Mouse (Mus musculus) adrenal gland, adult 18-20 months (tissue): ENCODE results near the gene Manea. TPM values are rescaled to one million over a fixed set of nuclear protein-coding genes. Genes with fewer than 3 reads are reported as not detected.
"Not testable (repeated sequence)": the region's sequence is repeated elsewhere in the genome, so short reads cannot be mapped to it uniquely, and the experiment has no call there.

Experiments used
- DNase-seq, 2 experiments: peaks; one replicate each; pipeline ENCODE4 v3.0.0; 2021 to 2022; ENCODE audit warnings: low spot score in 2 of 2
- long read RNA-seq, 2 experiments: library from polyadenylated mRNA; stranded (forward); transcript quantifications; one replicate each; pipeline ENCODE4 v2.0.0; 2021
- total RNA-seq, 2 experiments: library from RNA; stranded (reverse); gene quantifications; 1 replicate in 1 of 2; 2 replicates in 1 of 2; pipeline ENCODE4 v1.2.3; 2021

The Manea gene
- total RNA-seq, result 10 to 100 TPM; 13.1 to 14.2 TPM
- long read RNA-seq, experiment 1, full-length matches to known transcripts, result 3 of 4 reads
- long read RNA-seq, experiment 1, partial matches to known transcripts, result 0 of 4 reads
- long read RNA-seq, experiment 1, other reads (novel, unspliced or antisense), result 1 of 4 reads
- long read RNA-seq, experiment 2, full-length matches to known transcripts, result 8 of 11 reads
- long read RNA-seq, experiment 2, partial matches to known transcripts, result 0 of 11 reads
- long read RNA-seq, experiment 2, other reads (novel, unspliced or antisense), result 3 of 11 reads

GRCm38 (mm10) chr4:26346443-26347106 is at the start of gene Manea:
Gene Manea, minus strand, starts transcription at chr4:26346891.
- peak; percentile 94 to 95 for DNase-seq

GRCm38 (mm10) chr4:26354616-26355015 is 7.9 kb upstream of the Manea start:
- no peak for DNase-seq

GRCm38 (mm10) chr4:26353643-26354231 is 7.0 kb upstream of the Manea start:
- no peak for DNase-seq

GRCm38 (mm10) chr4:26347239-26347638 is 548 bp upstream of the Manea start:
- no peak for DNase-seq

GRCm38 (mm10) chr4:26345741-26346442 is 799 bp downstream of the Manea start:
- DNase-seq, result no peak

GRCm38 (mm10) chr4:26345080-26345479 is 1.6 kb downstream of the Manea start:
- no peak for DNase-seq

GRCm38 (mm10) chr4:26342346-26342745 is 4.3 kb downstream of the Manea start:
- DNase-seq, result no peak

GRCm38 (mm10) chr4:26338604-26339003 is 8.1 kb downstream of the Manea start:
- DNase-seq, result no peak

- no peak for DNase-seq
Measured at GRCm38 (mm10) chr4:26336563-26336962, 10.1 kb downstream of the Manea start.

GRCm38 (mm10) chr4:26304731-26305130 is 42.0 kb downstream of the Manea start:
- not testable (repeated sequence) for DNase-seq

- no peak for DNase-seq
Measured at GRCm38 (mm10) chr4:26277112-26277716, 69.5 kb downstream of the Manea start.

- DNase-seq, result no peak
Measured at GRCm38 (mm10) chr4:26276264-26276663, 70.4 kb downstream of the Manea start.

- DNase-seq, result no peak
Measured at GRCm38 (mm10) chr4:26275769-26276168, 70.9 kb downstream of the Manea start.
